Mouse (Mus musculus) E14TG2a.4 (cell line): ENCODE measurements at regions not wholly inside any gene's neighbourhood (a gene's known extent, or its start where the extent isn't known, plus 50 kb on each side); places are given as distances from the start of the nearest gene placed in this dataset.
"Not testable (repeated sequence)": the region's sequence is repeated elsewhere in the genome, so short reads cannot be mapped to it uniquely, and the experiment has no call there.

Experiments
- H3K27me3 ChIP-seq: 2 replicates; pipeline ENCODE4 v1.6.1; 2014; ENCODE audit warnings: low read length, control low read depth; ENCODE audit not compliant: insufficient read depth
- H3K36me3 ChIP-seq: 2 replicates; pipeline ENCODE4 v1.6.1; 2014; ENCODE audit warnings: low read length, control low read depth; ENCODE audit not compliant: insufficient read depth
- H3K4me1 ChIP-seq: replicated peaks from 2 replicates; pipeline ENCODE4 v1.6.1; 2014; ENCODE audit warnings: low read depth, low read length, control low read depth
- H3K4me3 ChIP-seq: replicated peaks from 2 replicates; pipeline ENCODE4 v1.5.1; 2014; ENCODE audit warnings: mild to moderate bottlenecking, low read length
- H3K9me3 ChIP-seq: 2 replicates; pipeline ENCODE4 v1.6.1; 2014; ENCODE audit warnings: low read length, control low read depth
- CTCF ChIP-seq: conservative IDR thresholded peaks from 2 replicates; pipeline ENCODE4 v1.5.1; 2014; ENCODE audit warnings: low read length
- NANOG ChIP-seq: IDR thresholded peaks from 2 replicates; pipeline ENCODE4 v1.6.1; 2014; ENCODE audit warnings: borderline replicate concordance, low read length, mixed read lengths
- POU5F1 ChIP-seq: IDR thresholded peaks from 2 replicates; pipeline ENCODE4 v1.6.1; 2014; ENCODE audit warnings: low read length, borderline replicate concordance

GRCm38 (mm10) chr8:42291392-42291791, 849.9 kb downstream of the Triml1 start:
- no peaks in the 10 kb centered on the region for H3K27me3 ChIP-seq
- no peak overlapping the region for H3K4me3 ChIP-seq
- no peaks in the 10 kb centered on the region for H3K36me3 ChIP-seq
- no peaks in the 10 kb centered on the region for H3K9me3 ChIP-seq
- TF ChIP-seq NANOG: no peak
- TF ChIP-seq CTCF: no peak
- no peak for TF ChIP-seq POU5F1
- H3K4me1 ChIP-seq: no peaks in the 10 kb centered on the region

- Histone ChIP-seq H3K4me3 (no peak overlapping the region), H3K27me3 (no peaks in the 10 kb centered on the region), H3K9me3 (no peaks in the 10 kb centered on the region), H3K36me3 (no peaks in the 10 kb centered on the region), H3K4me1 (no peaks in the 10 kb centered on the region)
- TF ChIP-seq POU5F1 (no peak), NANOG (no peak), CTCF (no peak)
Observed at GRCm38 (mm10) chr8:42282011-42282410, 859.3 kb downstream of the Triml1 start.

- TF ChIP-seq NANOG (no peak), POU5F1 (no peak), CTCF (no peak)
- Histone ChIP-seq H3K27me3 (no peaks in the 10 kb centered on the region), H3K4me1 (no peaks in the 10 kb centered on the region), H3K9me3 (no peaks in the 10 kb centered on the region), H3K4me3 (no peak overlapping the region), H3K36me3 (no peaks in the 10 kb centered on the region)
Observed at GRCm38 (mm10) chr8:42253358-42253757, 836.5 kb upstream of the Frg1 start.

GRCm38 (mm10) chr8:42242321-42242720, 825.4 kb upstream of the Frg1 start:
- H3K4me1 ChIP-seq, H3K27me3 ChIP-seq, H3K4me3 ChIP-seq, H3K36me3 ChIP-seq, H3K9me3 ChIP-seq: not testable (repeated sequence)

- H3K4me1 ChIP-seq: no peaks in the 10 kb centered on the region
- TF ChIP-seq POU5F1: no peak
- TF ChIP-seq CTCF: no peak
- TF ChIP-seq NANOG: no peak
- H3K36me3 ChIP-seq: no peaks in the 10 kb centered on the region
- no peaks in the 10 kb centered on the region for H3K9me3 ChIP-seq
- no peak overlapping the region for H3K4me3 ChIP-seq
- H3K27me3 ChIP-seq: no peaks in the 10 kb centered on the region
Observed at GRCm38 (mm10) chr8:42219857-42220600, 803.2 kb upstream of the Frg1 start.

GRCm38 (mm10) chr8:42210943-42211342, 794.1 kb upstream of the Frg1 start:
- Histone ChIP-seq H3K27me3 (no peaks in the 10 kb centered on the region), H3K4me3 (no peak overlapping the region), H3K36me3 (no peaks in the 10 kb centered on the region), H3K4me1 (no peaks in the 10 kb centered on the region), H3K9me3 (no peaks in the 10 kb centered on the region)
- TF ChIP-seq POU5F1 (no peak), CTCF (no peak), NANOG (no peak)

GRCm38 (mm10) chr8:42209989-42210388, 793.1 kb upstream of the Frg1 start:
- H3K4me3 ChIP-seq: no peak overlapping the region
- TF ChIP-seq CTCF: no peak
- TF ChIP-seq POU5F1: no peak
- no peak for TF ChIP-seq NANOG

GRCm38 (mm10) chr8:42197257-42197656, 780.4 kb upstream of the Frg1 start:
- Histone ChIP-seq H3K4me3 (no peak overlapping the region), H3K36me3 (no peaks in the 10 kb centered on the region), H3K9me3 (0 out of 2 replicates have a peak, but pooled peaks cover 3% of the 10 kb centered on the region), H3K4me1 (no peaks in the 10 kb centered on the region), H3K27me3 (no peaks in the 10 kb centered on the region)
- TF ChIP-seq POU5F1 (no peak), CTCF (no peak), NANOG (no peak)

More at GRCm38 (mm10) chr8:42209989-42210388, 793.1 kb upstream of the Frg1 start:
- Histone ChIP-seq H3K4me1 (no peaks in the 10 kb centered on the region), H3K9me3 (no peaks in the 10 kb centered on the region), H3K36me3 (no peaks in the 10 kb centered on the region), H3K27me3 (no peaks in the 10 kb centered on the region)

GRCm38 (mm10) chr8:42193902-42194550, 777.2 kb upstream of the Frg1 start:
- H3K36me3 ChIP-seq: no peaks in the 10 kb centered on the region

More at GRCm38 (mm10) chr8:42193902-42194550, 777.2 kb upstream of the Frg1 start:
- Histone ChIP-seq H3K4me1 (no peaks in the 10 kb centered on the region), H3K4me3 (no peak overlapping the region), H3K27me3 (no peaks in the 10 kb centered on the region), H3K9me3 (0 out of 2 replicates have a peak, but pooled peaks cover 3% of the 10 kb centered on the region)
- no peak for TF ChIP-seq CTCF
- TF ChIP-seq NANOG: no peak
- no peak for TF ChIP-seq POU5F1
